Mouse (Mus musculus) forebrain, embryonic 15.5 days (tissue): ENCODE measurements around the gene Dkk3. TPM values are rescaled to one million over a fixed set of nuclear protein-coding genes. Genes with fewer than 3 reads are reported as not detected.

Experiments
- ATAC-seq: fragments of 200-750 bp; cut with Nextera tagmentation; replicated peaks from 2 replicates; pipeline ENCODE4 v1.8.0; 2017; ENCODE audit warnings: mild to moderate bottlenecking, moderate TSS enrichment, moderate library complexity
- H3K27ac ChIP-seq: fragments of 300-500 bp; sonication (generic); replicated peaks from 2 replicates; pipeline ENCODE4 v1.5.1; 2015; ENCODE audit warnings: mild to moderate bottlenecking, inconsistent platforms
- H3K27me3 ChIP-seq: fragments of 300-500 bp; sonication (generic); 2 replicates; pipeline ENCODE4 v1.6.1; 2015; ENCODE audit warnings: inconsistent platforms
- H3K36me3 ChIP-seq: fragments of 300-500 bp; sonication (generic); 2 replicates; pipeline ENCODE4 v1.6.1; 2015; ENCODE audit warnings: mild to moderate bottlenecking, inconsistent platforms
- H3K4me1 ChIP-seq: fragments of 300-500 bp; sonication (generic); 2 replicates; pipeline ENCODE4 v1.6.1; 2015; ENCODE audit warnings: inconsistent platforms
- H3K4me2 ChIP-seq: fragments of 300-500 bp; sonication (generic); replicated peaks from 2 replicates; pipeline ENCODE4 v1.6.1; 2015; ENCODE audit warnings: mild to moderate bottlenecking, inconsistent platforms
- H3K4me3 ChIP-seq: fragments of 300-500 bp; sonication (generic); 2 replicates; pipeline ENCODE4 v1.5.1; 2015; ENCODE audit warnings: mild to moderate bottlenecking, inconsistent platforms
- H3K9ac ChIP-seq: fragments of 300-500 bp; sonication (generic); replicated peaks from 2 replicates; pipeline ENCODE4 v1.6.1; 2015; ENCODE audit warnings: mild to moderate bottlenecking, inconsistent platforms
- H3K9me3 ChIP-seq: fragments of 300-500 bp; sonication (generic); 2 replicates; pipeline ENCODE4 v1.6.1; 2016; ENCODE audit warnings: inconsistent platforms
- WGBS: fragments of 180-500 bp; shearing (Covaris S2); methylation state at CpG from one replicate; pipeline ENCODE4 v1.1.7; 2015; ENCODE audit warnings: mixed read lengths; 5-methylcytosine and 5-hydroxymethylcytosine counted together
- polyA plus RNA-seq: library from polyadenylated mRNA; unstranded; fragments of >200 nt; fragmentation: Nextera tagmentation; extraction: Ambion mirVana; gene quantifications from 2 replicates; pipeline ENCODE4 v1.2.1, GENCODE M21; 2015

The Dkk3 gene
- polyA plus RNA-seq, 1 experiment from 2014 or later: 25.9 TPM

DNA sequence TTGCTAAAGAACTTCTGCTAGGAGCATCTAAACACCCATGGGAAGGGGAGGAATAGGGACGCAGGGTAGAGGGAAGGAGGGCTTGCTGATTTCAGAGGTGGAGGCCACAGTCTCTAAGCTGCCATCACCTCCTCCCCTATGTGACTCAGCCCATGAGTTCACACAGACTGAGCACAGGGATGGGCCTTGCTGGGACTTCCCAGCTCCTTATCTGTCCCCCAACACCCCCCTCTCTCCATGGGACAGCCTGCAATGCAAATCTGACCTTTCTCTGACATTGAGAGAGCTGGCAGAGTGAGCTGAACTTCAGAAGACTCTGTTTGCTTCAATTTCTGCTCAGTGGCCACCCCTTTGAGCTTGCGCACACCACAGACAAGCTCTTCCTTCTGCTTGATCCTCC is 18.1 kb downstream of the Dkk3 start:
- Histone ChIP-seq H3K36me3 (no peaks in the 10 kb centered on the region), H3K4me1 (peaks cover 18% of the 10 kb centered on the region; the same call in 1 of the 2 replicates), H3K27me3 (no peaks in the 10 kb centered on the region), H3K27ac (no peak overlapping the region), H3K9ac (no peak overlapping the region), H3K9me3 (no peaks in the 10 kb centered on the region), H3K4me2 (no peak overlapping the region), H3K4me3 (no peak overlapping the region)
- no peak for ATAC-seq
- 89% methylated on average over 2 of the region's 2 CpGs for WGBS

DNA sequence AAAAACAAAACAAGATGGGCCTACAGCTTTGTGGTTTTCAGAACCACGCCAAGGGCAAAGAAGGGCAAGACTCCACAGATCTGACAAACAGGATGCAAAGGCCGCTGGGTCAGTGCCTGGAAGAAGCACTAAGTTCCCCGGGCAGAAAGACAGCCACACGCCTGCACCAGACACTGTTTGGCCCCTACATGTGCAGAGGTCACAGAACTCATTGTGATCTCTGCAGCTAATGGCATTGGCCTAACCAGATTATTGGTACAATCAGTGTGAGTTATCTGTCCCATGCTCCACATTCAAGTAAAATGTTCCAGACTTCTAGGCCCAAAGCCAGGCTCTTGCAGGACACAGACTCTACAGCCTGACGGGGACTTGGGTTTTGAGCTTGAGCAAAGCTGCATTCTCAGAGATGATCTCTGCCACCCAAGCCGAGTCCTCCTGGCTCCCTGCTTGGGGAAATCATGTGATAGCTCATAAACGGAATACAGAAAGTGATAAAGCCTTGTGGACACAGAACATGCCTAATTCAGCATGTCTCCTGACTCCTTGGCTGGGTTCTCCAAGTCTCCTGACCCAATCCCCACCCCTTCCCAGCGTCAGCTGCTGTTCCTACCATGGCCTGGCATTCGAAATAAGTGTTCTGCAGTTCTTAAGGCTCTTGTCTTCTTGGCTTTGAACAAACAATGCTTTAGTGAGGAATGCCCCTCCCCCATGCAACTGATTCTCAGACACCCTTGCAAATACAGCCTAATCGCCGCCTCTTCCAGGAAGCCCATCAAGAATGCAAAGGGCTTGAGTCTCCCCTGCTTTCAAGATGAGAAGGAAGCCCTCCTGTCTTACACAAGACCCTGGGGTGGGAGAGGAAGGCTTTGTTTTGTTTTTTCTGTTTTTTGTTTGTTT is 20.1 kb downstream of the Dkk3 start:
- 83% methylated on average over 11 of the region's 11 CpGs for WGBS
- H3K4me3 ChIP-seq: no peak overlapping the region

DNA sequence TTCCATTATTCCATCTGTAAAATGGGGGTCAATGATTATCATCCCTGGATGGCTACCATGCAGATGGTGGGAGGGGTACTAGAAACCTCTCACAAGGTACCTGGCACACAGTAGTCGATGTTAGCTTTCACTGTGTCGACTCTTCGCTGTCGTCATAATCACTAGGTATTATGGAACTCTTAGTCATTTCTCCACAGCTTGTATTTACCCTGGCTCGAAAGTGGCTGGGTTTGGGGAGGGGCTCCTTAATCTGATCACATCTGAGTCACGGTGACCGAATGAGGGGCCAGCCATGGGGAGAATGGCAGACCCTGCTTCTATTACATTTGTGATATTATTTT is 20.7 kb downstream of the Dkk3 start:
- Histone ChIP-seq H3K9me3 (no peaks in the 10 kb centered on the region), H3K27me3 (no peaks in the 10 kb centered on the region), H3K4me3 (no peak overlapping the region), H3K27ac (no peak overlapping the region), H3K36me3 (no peaks in the 10 kb centered on the region), H3K4me1 (peaks cover 8% of the 10 kb centered on the region; the same call in 1 of the 2 replicates), H3K9ac (no peak overlapping the region), H3K4me2 (no peak overlapping the region)
- no peak for ATAC-seq
- WGBS: 83% methylated on average over 7 of the region's 7 CpGs

More for the DNA sequence above, 20.1 kb downstream of the Dkk3 start:
- no peak for ATAC-seq
- Histone ChIP-seq H3K9me3 (no peaks in the 10 kb centered on the region), H3K27ac (no peak overlapping the region), H3K27me3 (no peaks in the 10 kb centered on the region), H3K36me3 (no peaks in the 10 kb centered on the region), H3K9ac (no peak overlapping the region), H3K4me1 (peaks cover 13% of the 10 kb centered on the region; the same call in 1 of the 2 replicates), H3K4me2 (no peak overlapping the region)

DNA sequence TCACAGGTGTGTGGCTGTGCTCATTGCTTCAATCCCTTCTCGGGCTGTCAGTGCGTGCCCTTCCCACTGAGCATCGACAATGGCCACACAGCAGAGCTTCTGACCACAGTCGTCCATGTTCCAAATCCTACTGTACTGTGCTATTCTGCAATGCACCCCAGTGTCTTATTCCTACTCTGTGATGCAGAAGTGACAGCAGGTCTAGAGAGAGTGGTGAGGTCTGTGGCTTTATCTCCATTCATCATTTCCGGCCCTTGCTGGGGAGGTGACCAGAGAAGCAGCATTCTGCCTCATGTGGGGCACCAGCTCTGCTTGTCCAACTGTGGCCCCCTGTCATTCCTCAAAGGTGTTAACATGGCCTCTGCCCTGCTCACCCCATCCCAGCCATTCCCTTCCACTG is 22.3 kb downstream of the Dkk3 start:
- no peak overlapping the region for H3K4me3 ChIP-seq
- WGBS: 68% methylated on average over 5 of the region's 5 CpGs
- H3K4me2 ChIP-seq: no peak overlapping the region
- no peak for ATAC-seq
- no peaks in the 10 kb centered on the region for H3K4me1 ChIP-seq
- H3K36me3 ChIP-seq: no peaks in the 10 kb centered on the region
- H3K9me3 ChIP-seq: no peaks in the 10 kb centered on the region
- H3K27me3 ChIP-seq: no peaks in the 10 kb centered on the region
- no peak overlapping the region for H3K9ac ChIP-seq
- no peak overlapping the region for H3K27ac ChIP-seq

- no peaks in the 10 kb centered on the region for H3K36me3 ChIP-seq
- H3K27ac ChIP-seq: no peak overlapping the region
- no peak for ATAC-seq
- H3K4me1 ChIP-seq: no peaks in the 10 kb centered on the region
- no peak overlapping the region for H3K9ac ChIP-seq
- no peak overlapping the region for H3K4me2 ChIP-seq
- H3K27me3 ChIP-seq: no peaks in the 10 kb centered on the region
- WGBS: 94% methylated on average over 4 of the region's 4 CpGs
- no peak overlapping the region for H3K4me3 ChIP-seq
- H3K9me3 ChIP-seq: no peaks in the 10 kb centered on the region
These were observed 23.7 kb downstream of the Dkk3 start for GRCm38 (mm10) chr7:112135161-112135560.

- Histone ChIP-seq H3K4me3 (no peak overlapping the region), H3K9me3 (no peaks in the 10 kb centered on the region), H3K36me3 (no peaks in the 10 kb centered on the region), H3K27ac (no peak overlapping the region), H3K4me2 (no peak overlapping the region), H3K27me3 (no peaks in the 10 kb centered on the region), H3K4me1 (no peaks in the 10 kb centered on the region), H3K9ac (no peak overlapping the region)
- WGBS: 87% methylated on average over 5 of the region's 5 CpGs
- ATAC-seq: no peak
These were observed 25.6 kb downstream of the Dkk3 start for GRCm38 (mm10) chr7:112133277-112133676.

DNA sequence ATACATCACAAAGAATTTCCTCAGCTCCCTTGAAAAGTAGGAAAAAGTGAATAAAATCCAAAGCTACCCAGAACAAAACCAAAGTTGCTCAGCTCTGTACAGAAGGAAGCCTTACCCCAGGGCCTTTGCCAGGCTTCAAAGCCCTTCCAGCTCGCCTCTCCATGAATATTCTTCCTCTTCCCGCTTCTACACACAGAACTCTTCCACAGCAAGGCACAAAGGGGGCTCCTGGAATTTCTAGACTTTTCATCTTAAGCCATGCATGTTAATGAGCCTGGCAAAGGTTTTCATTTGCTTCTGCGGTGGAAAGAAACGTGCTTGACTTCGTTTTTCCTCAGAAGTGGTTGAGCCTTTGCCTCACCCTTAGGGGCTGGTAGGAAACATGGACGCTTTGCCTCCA is 26.9 kb downstream of the Dkk3 start:
- Histone ChIP-seq H3K27me3 (no peaks in the 10 kb centered on the region), H3K4me1 (peaks cover 3% of the 10 kb centered on the region; the same call in 1 of the 2 replicates), H3K4me2 (no peak overlapping the region), H3K36me3 (no peaks in the 10 kb centered on the region), H3K9ac (no peak overlapping the region), H3K9me3 (no peaks in the 10 kb centered on the region), H3K27ac (peak overlapping the region; percentile 30), H3K4me3 (no peak overlapping the region)
- WGBS: 15% methylated on average over 6 of the region's 6 CpGs
- peak; percentile 68; the same call in 1 of the 2 replicates for ATAC-seq

- H3K27ac ChIP-seq: no peak overlapping the region
- no peak overlapping the region for H3K9ac ChIP-seq
- no peak overlapping the region for H3K4me2 ChIP-seq
- H3K9me3 ChIP-seq: no peaks in the 10 kb centered on the region
- ATAC-seq: no peak
- H3K36me3 ChIP-seq: no peaks in the 10 kb centered on the region
- H3K4me1 ChIP-seq: peaks cover 3% of the 10 kb centered on the region; the same call in 1 of the 2 replicates
- 98% methylated on average over 3 of the region's 3 CpGs for WGBS
- no peaks in the 10 kb centered on the region for H3K27me3 ChIP-seq
- H3K4me3 ChIP-seq: no peak overlapping the region
These were observed 28.2 kb downstream of the Dkk3 start for GRCm38 (mm10) chr7:112130660-112131059.

GRCm38 (mm10) chr7:112129851-112130250 is 29.0 kb downstream of the Dkk3 start:
- no peak overlapping the region for H3K9ac ChIP-seq
- no peaks in the 10 kb centered on the region for H3K36me3 ChIP-seq
- WGBS: 77% methylated on average over 6 of the region's 6 CpGs
- peaks cover 3% of the 10 kb centered on the region; the same call in 1 of the 2 replicates for H3K4me1 ChIP-seq
- H3K9me3 ChIP-seq: no peaks in the 10 kb centered on the region
- H3K4me2 ChIP-seq: no peak overlapping the region
- H3K27ac ChIP-seq: no peak overlapping the region
- H3K4me3 ChIP-seq: no peak overlapping the region
- ATAC-seq: no peak
- H3K27me3 ChIP-seq: no peaks in the 10 kb centered on the region

- ATAC-seq: no peak
- no peak overlapping the region for H3K27ac ChIP-seq
- peaks cover 3% of the 10 kb centered on the region; the same call in 1 of the 2 replicates for H3K4me1 ChIP-seq
- no peak overlapping the region for H3K4me2 ChIP-seq
- no peaks in the 10 kb centered on the region for H3K27me3 ChIP-seq
- no peaks in the 10 kb centered on the region for H3K36me3 ChIP-seq
- 77% methylated on average over 4 of the region's 4 CpGs for WGBS
- no peak overlapping the region for H3K9ac ChIP-seq
- H3K4me3 ChIP-seq: no peak overlapping the region
- no peaks in the 10 kb centered on the region for H3K9me3 ChIP-seq
These were observed 30.0 kb downstream of the Dkk3 start for GRCm38 (mm10) chr7:112128810-112129209.

GRCm38 (mm10) chr7:112127954-112128353 is 30.9 kb downstream of the Dkk3 start:
- no peaks in the 10 kb centered on the region for H3K27me3 ChIP-seq
- 70% methylated on average over 4 of the region's 4 CpGs for WGBS

DNA sequence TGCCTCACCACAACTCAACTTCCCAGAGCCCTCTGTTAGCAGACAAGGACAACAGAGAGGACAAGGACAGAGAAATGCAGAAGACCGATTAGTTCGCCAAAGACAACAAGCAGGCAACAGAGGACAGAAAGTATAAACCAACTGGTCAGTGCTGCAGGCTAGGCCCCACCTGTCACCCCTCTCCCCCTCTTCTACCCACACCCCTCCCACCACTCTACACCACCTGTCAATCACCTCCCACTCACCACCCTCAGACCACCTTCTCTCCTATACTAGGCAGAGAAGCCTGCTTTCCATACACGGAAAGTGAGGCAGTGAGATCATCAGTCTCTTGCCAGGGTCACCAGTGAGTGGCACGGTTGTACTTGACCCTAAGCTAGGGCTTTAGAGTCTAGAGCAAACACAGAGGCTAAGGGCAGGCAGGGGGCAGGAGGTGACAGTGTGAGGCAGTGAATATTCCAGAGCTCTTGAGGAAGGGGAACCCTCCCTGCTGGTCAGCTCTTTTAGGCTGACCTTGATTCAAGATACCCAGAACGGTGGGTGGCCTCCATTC is 31.7 kb downstream of the Dkk3 start:
- no peak overlapping the region for H3K4me2 ChIP-seq
- H3K27me3 ChIP-seq: no peaks in the 10 kb centered on the region
- H3K4me1 ChIP-seq: peaks cover 3% of the 10 kb centered on the region; the same call in 1 of the 2 replicates

More at GRCm38 (mm10) chr7:112127954-112128353, 30.9 kb downstream of the Dkk3 start:
- Histone ChIP-seq H3K4me2 (no peak overlapping the region), H3K9ac (no peak overlapping the region), H3K27ac (no peak overlapping the region), H3K9me3 (no peaks in the 10 kb centered on the region), H3K4me3 (no peak overlapping the region), H3K36me3 (no peaks in the 10 kb centered on the region), H3K4me1 (peaks cover 3% of the 10 kb centered on the region; the same call in 1 of the 2 replicates)
- no peak for ATAC-seq

More for the DNA sequence above, 31.7 kb downstream of the Dkk3 start:
- no peak for ATAC-seq
- H3K36me3 ChIP-seq: no peaks in the 10 kb centered on the region
- no peaks in the 10 kb centered on the region for H3K9me3 ChIP-seq
- H3K4me3 ChIP-seq: no peak overlapping the region
- H3K27ac ChIP-seq: no peak overlapping the region
- no peak overlapping the region for H3K9ac ChIP-seq
- WGBS: 78% methylated on average over 5 of the region's 5 CpGs
